Mouse (Mus musculus): Measurements from ENCODE around the gene Alox12e.

- TF ChIP-seq POLR2A (IDR thresholded peaks at IDR 0.05; ENCODE audit: low read depth, low read length) (no peak), CTCF (conservative IDR thresholded peaks at IDR 0.05; ENCODE audit: insufficient read depth, insufficient read length, low read depth, low read length) (peak; percentile 75)
Observed at GRCm38 (mm10) chr11:70321664-70322063, 764 bp downstream of the Alox12e start.
